Mouse (Mus musculus) kidney, adult 2 months (tissue): Measurements from ENCODE around the gene Dusp15. TPM values are rescaled to one million over a fixed set of nuclear protein-coding genes. Genes with fewer than 3 reads are reported as not detected.

Experiments
- DNase-seq: peaks from one replicate; pipeline ENCODE4 v3.0.0; 2021
- H3K27ac ChIP-seq: fragments of 200-500 bp; 2 replicates; pipeline ENCODE4 v1.5.1; 2012; ENCODE audit warnings: low read depth, low read length, control low read depth, inconsistent platforms; ENCODE audit not compliant: insufficient read depth
- H3K27me3 ChIP-seq: fragments of 200-500 bp; replicated peaks from 2 replicates; pipeline ENCODE4 v1.6.1; 2012; ENCODE audit warnings: mild to moderate bottlenecking, moderate library complexity, low read length, inconsistent platforms; ENCODE audit not compliant: control insufficient read depth, insufficient read depth
- H3K36me3 ChIP-seq: fragments of 200-500 bp; 2 replicates; pipeline ENCODE4 v1.6.1; 2012; ENCODE audit warnings: mild to moderate bottlenecking, moderate library complexity, low read length, inconsistent platforms; ENCODE audit not compliant: control insufficient read depth, insufficient read depth
- H3K4me1 ChIP-seq: fragments of 200-500 bp; 2 replicates; pipeline ENCODE4 v1.6.1; 2011; ENCODE audit warnings: low read length; ENCODE audit not compliant: control insufficient read depth, insufficient read depth
- H3K4me3 ChIP-seq: fragments of 200-500 bp; 2 replicates; pipeline ENCODE4 v1.5.1; 2011; ENCODE audit warnings: mild to moderate bottlenecking, low read depth, low read length, control low read depth; ENCODE audit not compliant: insufficient read depth
- CTCF ChIP-seq: fragments of 200-500 bp; conservative IDR thresholded peaks from 2 replicates; pipeline ENCODE4 v1.5.1; 2011; ENCODE audit warnings: low read depth, mild to moderate bottlenecking, control low read depth, low read length, moderate library complexity, mixed read lengths; ENCODE audit not compliant: insufficient read depth, insufficient read length
- POLR2A ChIP-seq: fragments of 200-500 bp; IDR thresholded peaks from one replicate; pipeline ENCODE4 v1.6.1; 2011; ENCODE audit warnings: low read depth, low read length, control low read depth
- WGBS: fragments of 180-500 bp; shearing (Covaris S2); methylation state at CpG from one replicate; pipeline ENCODE4 v1.1.7; 2018; 5-methylcytosine and 5-hydroxymethylcytosine counted together
- polyA plus RNA-seq: library from polyadenylated mRNA; depleted of rRNA; stranded (reverse); fragments of >200 nt; gene quantifications from 2 replicates; pipeline ENCODE4 v1.2.3, GENCODE M21; 2012

Gene Dusp15
- polyA plus RNA-seq, 1 experiment = 12.3 TPM

GRCm38 (mm10) chr2:152924128-152924527 lies 27.4 kb downstream of the Dusp15 start:
- DNase-seq = no peak
- 38% methylated on average over 8 of the region's 8 CpGs for WGBS

GRCm38 (mm10) chr2:152923621-152924020 lies 27.9 kb downstream of the Dusp15 start:
- Histone ChIP-seq H3K27me3 (no peaks in the 10 kb centered on the region), H3K4me1 (0 out of 2 replicates have a peak, but pooled peaks cover 5% of the 10 kb centered on the region), H3K27ac (no peak overlapping the region), H3K4me3 (no peak overlapping the region), H3K36me3 (no peaks in the 10 kb centered on the region)
- 78% methylated on average over 3 of the region's 3 CpGs for WGBS
- no peak for TF ChIP-seq POLR2A
- TF ChIP-seq CTCF = no peak
- no peak for DNase-seq

More at GRCm38 (mm10) chr2:152924128-152924527, 27.4 kb downstream of the Dusp15 start:
- Histone ChIP-seq H3K27ac (no peak overlapping the region), H3K36me3 (no peaks in the 10 kb centered on the region), H3K4me3 (no peak overlapping the region), H3K4me1 (0 out of 2 replicates have a peak, but pooled peaks cover 5% of the 10 kb centered on the region), H3K27me3 (no peaks in the 10 kb centered on the region)
- TF ChIP-seq CTCF (no peak), POLR2A (no peak)

- H3K4me3 ChIP-seq = no peak overlapping the region
- no peaks in the 10 kb centered on the region for H3K27me3 ChIP-seq
- WGBS = 55% methylated on average over 7 of the region's 7 CpGs
- 0 out of 2 replicates have a peak, but pooled peaks cover 5% of the 10 kb centered on the region for H3K4me1 ChIP-seq
- no peak for DNase-seq
- H3K27ac ChIP-seq = no peak overlapping the region
- TF ChIP-seq CTCF = no peak
- no peaks in the 10 kb centered on the region for H3K36me3 ChIP-seq
These were observed 29.1 kb downstream of the Dusp15 start for GRCm38 (mm10) chr2:152922376-152922775.

- no peak for DNase-seq
- H3K36me3 ChIP-seq = no peaks in the 10 kb centered on the region
- TF ChIP-seq POLR2A (no peak), CTCF (no peak)
- H3K27me3 ChIP-seq = no peaks in the 10 kb centered on the region
- H3K4me3 ChIP-seq = no peak overlapping the region
- H3K4me1 ChIP-seq = no peaks in the 10 kb centered on the region
- WGBS = 48% methylated on average over 9 of the region's 9 CpGs
- H3K27ac ChIP-seq = no peak overlapping the region
These were observed 33.8 kb downstream of the Dusp15 start for GRCm38 (mm10) chr2:152917671-152918070.

GRCm38 (mm10) chr2:152916111-152916510 lies 35.4 kb downstream of the Dusp15 start:
- Histone ChIP-seq H3K4me1 (no peaks in the 10 kb centered on the region), H3K4me3 (no peak overlapping the region), H3K27me3 (no peaks in the 10 kb centered on the region), H3K27ac (no peak overlapping the region), H3K36me3 (no peaks in the 10 kb centered on the region)
- TF ChIP-seq POLR2A (no peak), CTCF (no peak)
- no peak for DNase-seq
- WGBS = 51% methylated on average over 5 of the region's 5 CpGs

- TF ChIP-seq CTCF (no peak), POLR2A (no peak)
- Histone ChIP-seq H3K4me3 (no peak overlapping the region), H3K4me1 (no peaks in the 10 kb centered on the region), H3K27me3 (no peaks in the 10 kb centered on the region), H3K27ac (no peak overlapping the region), H3K36me3 (no peaks in the 10 kb centered on the region)
- WGBS = 46% methylated on average over 4 of the region's 4 CpGs
- no peak for DNase-seq
These were observed 36.0 kb downstream of the Dusp15 start for GRCm38 (mm10) chr2:152915453-152915852.

GRCm38 (mm10) chr2:152914310-152915120 lies 37.0 kb downstream of the Dusp15 start:
- peak; percentile 88 for DNase-seq
- no peak overlapping the region for H3K4me3 ChIP-seq
- H3K27me3 ChIP-seq = no peaks in the 10 kb centered on the region
- no peak overlapping the region for H3K27ac ChIP-seq
- H3K4me1 ChIP-seq = no peaks in the 10 kb centered on the region
- WGBS = 1% methylated on average over 18 of the region's 18 CpGs
- TF ChIP-seq CTCF (peak; percentile 91), POLR2A (no peak)
- no peaks in the 10 kb centered on the region for H3K36me3 ChIP-seq

GRCm38 (mm10) chr2:152913471-152913870 lies 38.0 kb downstream of the Dusp15 start:
- TF ChIP-seq CTCF = no peak
- no peak for TF ChIP-seq POLR2A

More at GRCm38 (mm10) chr2:152913471-152913870, 38.0 kb downstream of the Dusp15 start:
- Histone ChIP-seq H3K4me1 (no peaks in the 10 kb centered on the region), H3K4me3 (no peak overlapping the region), H3K36me3 (no peaks in the 10 kb centered on the region), H3K27me3 (no peaks in the 10 kb centered on the region), H3K27ac (no peak overlapping the region)
- WGBS = 30% methylated on average over 7 of the region's 7 CpGs
- DNase-seq = no peak
